In genomic region chr5:66510716-66511115, GRCm38 (mm10) we compare ENCODE assay signal across 20 mouse cellular contexts.
DNase-seq lines count a peak whose midpoint lies in the region; ATAC-seq lines count a peak whose summit lies in the region.
"Had no signal": no experiment of that assay in that cellular context is flagged by ENCODE, and none has a peak within 500 bp of the region (broad histone marks: within the 10 kb centered on the region; RNA-seq: fewer than 3 reads in every experiment).

No protein-coding gene starts in this region.

- H3K9me3 ChIP-seq in embryonic facial prominence, embryonic 14.5 days (ENCODE audit: control insufficient read depth, low read length) = no peaks in the 10 kb centered on the region
- no peaks in the 10 kb centered on the region for H3K9me3 ChIP-seq in embryonic facial prominence, embryonic 10.5 days
- H3K9me3 ChIP-seq in kidney, embryonic 16.5 days (ENCODE audit: low read length) = no peaks in the 10 kb centered on the region
- no peaks in the 10 kb centered on the region for H3K9me3 ChIP-seq in heart, embryonic 12.5 days (replicated peaks)
- no peaks in the 10 kb centered on the region for H3K9me3 ChIP-seq in forebrain, embryonic 14.5 days (replicated peaks; ENCODE audit: control insufficient read depth, low read length)
- H3K9me3 ChIP-seq: liver, embryonic 12.5 days had no signal

- H3K4me2 ChIP-seq in embryonic facial prominence, embryonic 14.5 days (ENCODE audit: low read depth, low read length) = no peak overlapping the region
- no peak overlapping the region for H3K4me2 ChIP-seq in kidney, embryonic 16.5 days (replicated peaks; ENCODE audit: low read depth, low read length)
- H3K4me2 ChIP-seq in heart, embryonic 12.5 days = no peak overlapping the region
- H3K4me2 ChIP-seq in forebrain, embryonic 14.5 days (ENCODE audit: low read length) = no peak overlapping the region
- H3K4me2 ChIP-seq: liver, embryonic 12.5 days; midbrain, embryonic 11.5 days had no signal

- no peak overlapping the region for H3K9ac ChIP-seq in embryonic facial prominence, embryonic 14.5 days (ENCODE audit: low read depth, low read length)
- H3K9ac ChIP-seq in kidney, embryonic 16.5 days (replicated peaks; ENCODE audit: low read length) = no peak overlapping the region
- H3K9ac ChIP-seq in heart, embryonic 12.5 days = no peak overlapping the region
- H3K9ac ChIP-seq in forebrain, embryonic 14.5 days (ENCODE audit: low read length) = no peak overlapping the region
- H3K9ac ChIP-seq: liver, embryonic 12.5 days had no signal

- H3K4me1 ChIP-seq in embryonic facial prominence, embryonic 14.5 days (ENCODE audit: control insufficient read depth, insufficient read depth, low read length) = peaks cover 6% of the 10 kb centered on the region; the same call in 1 of the 2 replicates
- 0 out of 2 replicates have a peak, but pooled peaks cover 2% of the 10 kb centered on the region for H3K4me1 ChIP-seq in embryonic facial prominence, embryonic 10.5 days
- peaks cover 29% of the 10 kb centered on the region for H3K4me1 ChIP-seq in kidney, embryonic 16.5 days (ENCODE audit: insufficient read depth, low read length)
- H3K4me1 ChIP-seq in heart, embryonic 12.5 days (replicated peaks) = 0 out of 2 replicates have a peak, but pooled peaks cover 3% of the 10 kb centered on the region
- H3K4me1 ChIP-seq in forebrain, embryonic 14.5 days (ENCODE audit: control insufficient read depth, insufficient read depth, low read length) = no peaks in the 10 kb centered on the region
- H3K4me1 ChIP-seq: liver, embryonic 12.5 days had no signal

- WGBS in embryonic facial prominence, embryonic 14.5 days = 75% methylated on average over 6 of the region's 7 CpGs
- WGBS in embryonic facial prominence, embryonic 10.5 days = 83% methylated on average over 7 of the region's 7 CpGs
- WGBS in kidney, embryonic 16.5 days = 67% methylated on average over 7 of the region's 7 CpGs
- 73% methylated on average over 5 of the region's 7 CpGs for WGBS in heart, embryonic 12.5 days
- WGBS in forebrain, embryonic 14.5 days = 95% methylated on average over 5 of the region's 7 CpGs

- peak; percentile 43 for DNase-seq in embryonic facial prominence, embryonic 14.5 days (ENCODE audit: low spot score)
- DNase-seq in embryonic facial prominence, embryonic 10.5 days (ENCODE audit: low spot score) = no peak
- DNase-seq in kidney, adult 9 months = no peak
- peak; percentile 59 for DNase-seq in heart, postnatal 4 days
- DNase-seq in forebrain, embryonic 14.5 days (ENCODE audit: low spot score) = no peak
- no peak for DNase-seq in ovary, postnatal 10 days (ENCODE audit: low spot score)
- DNase-seq: adrenal gland, adult 8-10 months; cerebellum, adult 11-12 months; cerebellum, postnatal 14 days; embryo, embryonic 11 days; retina, postnatal 1 day; thymus, adult 2 months had no signal

- H3K4me3 ChIP-seq in embryonic facial prominence, embryonic 14.5 days (ENCODE audit: low read depth, low read length) = no peak overlapping the region
- H3K4me3 ChIP-seq in embryonic facial prominence, embryonic 10.5 days = no peak overlapping the region
- no peak overlapping the region for H3K4me3 ChIP-seq in kidney, embryonic 16.5 days (ENCODE audit: low read length)
- H3K4me3 ChIP-seq in heart, embryonic 12.5 days = no peak overlapping the region
- H3K4me3 ChIP-seq in forebrain, embryonic 14.5 days (ENCODE audit: low read depth, low read length) = no peak overlapping the region
- H3K4me3 ChIP-seq: liver, embryonic 12.5 days had no signal

- H3K27ac ChIP-seq in embryonic facial prominence, embryonic 14.5 days (replicated peaks; ENCODE audit: low read depth, low read length) = no peak overlapping the region; the same call in 1 of the 2 replicates
- no peak overlapping the region for H3K27ac ChIP-seq in embryonic facial prominence, embryonic 10.5 days (replicated peaks)
- 0 out of 2 replicates have a peak overlapping the region, but pooled peaks have one; percentile 50 for H3K27ac ChIP-seq in kidney, embryonic 16.5 days (ENCODE audit: low read length)
- no peak overlapping the region for H3K27ac ChIP-seq in heart, embryonic 12.5 days (ENCODE audit: poor library complexity, severe bottlenecking)
- H3K27ac ChIP-seq in forebrain, embryonic 14.5 days (ENCODE audit: low read depth, low read length) = no peak overlapping the region
- H3K27ac ChIP-seq: hindbrain, postnatal 0 days; liver, embryonic 12.5 days had no signal

- H3K36me3 ChIP-seq in embryonic facial prominence, embryonic 14.5 days (ENCODE audit: control insufficient read depth, insufficient read depth, low read length) = no peaks in the 10 kb centered on the region
- H3K36me3 ChIP-seq in embryonic facial prominence, embryonic 10.5 days (replicated peaks) = no peaks in the 10 kb centered on the region
- no peaks in the 10 kb centered on the region for H3K36me3 ChIP-seq in kidney, embryonic 16.5 days (ENCODE audit: insufficient read depth, low read length)
- no peaks in the 10 kb centered on the region for H3K36me3 ChIP-seq in heart, embryonic 12.5 days
- no peaks in the 10 kb centered on the region for H3K36me3 ChIP-seq in forebrain, embryonic 14.5 days (ENCODE audit: control insufficient read depth, insufficient read depth, low read length)
- H3K36me3 ChIP-seq: liver, embryonic 12.5 days had no signal

- no peaks in the 10 kb centered on the region for H3K27me3 ChIP-seq in embryonic facial prominence, embryonic 14.5 days (replicated peaks; ENCODE audit: control insufficient read depth, insufficient read depth, low read length)
- no peaks in the 10 kb centered on the region for H3K27me3 ChIP-seq in embryonic facial prominence, embryonic 10.5 days (replicated peaks; ENCODE audit: low read depth, poor library complexity, severe bottlenecking)
- no peaks in the 10 kb centered on the region for H3K27me3 ChIP-seq in kidney, embryonic 16.5 days (ENCODE audit: insufficient read depth, low read length)
- H3K27me3 ChIP-seq in heart, embryonic 12.5 days (replicated peaks) = no peaks in the 10 kb centered on the region
- no peaks in the 10 kb centered on the region for H3K27me3 ChIP-seq in forebrain, embryonic 14.5 days (replicated peaks; ENCODE audit: control insufficient read depth, insufficient read depth, low read length)
- H3K27me3 ChIP-seq: liver, embryonic 12.5 days; Patski had no signal

- no peak for ATAC-seq in embryonic facial prominence, embryonic 14.5 days (ENCODE audit: low read depth)
- ATAC-seq in kidney, embryonic 16.5 days (ENCODE audit: low FRiP score, low TSS enrichment) = 0 out of 2 replicates have a peak, but pooled peaks have one; percentile 46
- 0 out of 2 replicates have a peak, but pooled peaks have one; percentile 48 for ATAC-seq in heart, embryonic 12.5 days (ENCODE audit: insufficient number of reproducible peaks, low FRiP score)
- ATAC-seq in forebrain, embryonic 14.5 days = no peak
- ATAC-seq: CD4-positive, CD25-positive, alpha-beta regulatory T cell, adult 4 months; hindbrain, postnatal 0 days; intestine, postnatal 0 days; liver, embryonic 12.5 days; Patski had no signal

Comparison
In these comparisons a context has a peak if more than half of its experiments do, and no peak if none do; other contexts are left out.
1. DNase-seq: peak in embryonic facial prominence, embryonic 14.5 days (single experiment) and heart, postnatal 4 days (single experiment); none in embryonic facial prominence, embryonic 10.5 days (single experiment), kidney, adult 9 months (single experiment), forebrain, embryonic 14.5 days (single experiment) and ovary, postnatal 10 days (single experiment).
2. ATAC-seq: peak in kidney, embryonic 16.5 days (single experiment) and heart, embryonic 12.5 days (single experiment); none in embryonic facial prominence, embryonic 14.5 days (single experiment) and forebrain, embryonic 14.5 days (single experiment).